Mouse (Mus musculus) lung, adult 2 months (tissue): Measurements from ENCODE around the gene Psmd11. TPM values are rescaled to one million over a fixed set of nuclear protein-coding genes. Genes with fewer than 3 reads are reported as not detected.

Experiments
- DNase-seq: peaks from one replicate; pipeline ENCODE4 v3.0.0; 2022
- H3K4me1 ChIP-seq: fragments of 200-500 bp; 2 replicates; pipeline ENCODE4 v1.6.1; 2011; ENCODE audit warnings: low read length; ENCODE audit not compliant: control insufficient read depth, insufficient read depth
- H3K4me3 ChIP-seq: fragments of 200-500 bp; replicated peaks from 2 replicates; pipeline ENCODE3; 2011; ENCODE audit warnings: low read depth, mild to moderate bottlenecking, control low read depth, low read length; ENCODE audit errors: extremely low read depth
- CTCF ChIP-seq: fragments of 200-500 bp; IDR thresholded peaks from 2 replicates; pipeline ENCODE4 v1.5.1; 2011; ENCODE audit warnings: mild to moderate bottlenecking, low read length, control low read depth; ENCODE audit not compliant: insufficient read depth
- POLR2A ChIP-seq: fragments of 200-500 bp; IDR thresholded peaks from 2 replicates; pipeline ENCODE4 v1.6.1; 2011; ENCODE audit warnings: low read depth, mild to moderate bottlenecking, control low read depth, low read length, borderline replicate concordance; ENCODE audit errors: extremely low read depth
- WGBS: fragments of 180-500 bp; shearing (Covaris S2); methylation state at CpG from one replicate; pipeline ENCODE4 v1.1.7; 2018; 5-methylcytosine and 5-hydroxymethylcytosine counted together
- polyA plus RNA-seq: library from polyadenylated mRNA; depleted of rRNA; stranded (reverse); fragments of >200 nt; gene quantifications from 2 replicates; pipeline ENCODE4 v1.2.3, GENCODE M21; 2012; rRNA removed

Psmd11 gene
- polyA plus RNA-seq, 1 experiment: 48.3 TPM

DNA sequence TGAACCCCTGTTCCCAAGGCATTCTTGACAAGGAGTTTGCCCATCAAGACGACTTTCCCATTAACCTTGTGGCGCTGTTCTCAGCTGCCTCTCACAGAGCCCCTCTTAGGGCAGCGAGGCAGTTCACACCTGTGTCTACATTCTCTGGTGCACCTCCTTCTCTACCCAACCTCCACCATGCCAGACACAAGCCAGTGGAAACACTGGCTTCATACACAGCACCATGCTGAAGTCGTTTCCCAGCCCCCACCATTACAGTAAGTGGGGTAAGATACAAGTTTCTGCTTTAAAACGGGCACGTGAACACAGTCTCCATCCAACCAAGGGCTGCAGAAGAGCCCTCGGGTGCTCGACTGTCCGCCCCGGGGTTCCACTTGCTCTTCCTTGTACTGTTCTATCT lies 81.7 kb downstream of the Psmd11 start:
- 0 out of 2 replicates have a peak, but pooled peaks cover 3% of the 10 kb centered on the region for H3K4me1 ChIP-seq
- no peak for DNase-seq
- 85% methylated on average over 10 of the region's 10 CpGs for WGBS
- TF ChIP-seq CTCF: no peak
- no peak for TF ChIP-seq POLR2A
- H3K4me3 ChIP-seq: no peak overlapping the region

- WGBS: 81% methylated on average over 19 of the region's 19 CpGs
- 0 out of 2 replicates have a peak, but pooled peaks cover 3% of the 10 kb centered on the region for H3K4me1 ChIP-seq
- DNase-seq: no peak
Observed at GRCm38 (mm10) chr11:80512313-80513056, 84.1 kb downstream of the Psmd11 start.

GRCm38 (mm10) chr11:80513796-80514195 lies 85.4 kb downstream of the Psmd11 start:
- Histone ChIP-seq H3K4me3 (no peak overlapping the region), H3K4me1 (0 out of 2 replicates have a peak, but pooled peaks cover 3% of the 10 kb centered on the region)
- DNase-seq: no peak
- 40% methylated on average over 7 of the region's 7 CpGs for WGBS
- TF ChIP-seq CTCF (no peak), POLR2A (no peak)

More at GRCm38 (mm10) chr11:80512313-80513056, 84.1 kb downstream of the Psmd11 start:
- H3K4me3 ChIP-seq: no peak overlapping the region
- TF ChIP-seq CTCF (no peak), POLR2A (no peak)

GRCm38 (mm10) chr11:80515346-80515745 lies 86.9 kb downstream of the Psmd11 start:
- WGBS: 71% methylated on average over 1 of the region's 1 CpGs
- no peak overlapping the region for H3K4me3 ChIP-seq
- TF ChIP-seq CTCF (no peak), POLR2A (no peak)
- no peak for DNase-seq
- no peaks in the 10 kb centered on the region for H3K4me1 ChIP-seq

- no peak for DNase-seq
- TF ChIP-seq POLR2A (no peak), CTCF (no peak)
- 86% methylated on average over 8 of the region's 8 CpGs for WGBS
Observed at GRCm38 (mm10) chr11:80515895-80516294, 87.5 kb downstream of the Psmd11 start.

GRCm38 (mm10) chr11:80518421-80519367 lies 90.3 kb downstream of the Psmd11 start:
- WGBS: 62% methylated on average over 9 of the region's 9 CpGs
- TF ChIP-seq CTCF (no peak), POLR2A (no peak)
- H3K4me3 ChIP-seq: no peak overlapping the region
- H3K4me1 ChIP-seq: peaks cover 7% of the 10 kb centered on the region
- no peak for DNase-seq

More at GRCm38 (mm10) chr11:80515895-80516294, 87.5 kb downstream of the Psmd11 start:
- Histone ChIP-seq H3K4me1 (no peaks in the 10 kb centered on the region), H3K4me3 (no peak overlapping the region)

GRCm38 (mm10) chr11:80521148-80521547 lies 92.7 kb downstream of the Psmd11 start:
- Histone ChIP-seq H3K4me3 (no peak overlapping the region), H3K4me1 (peaks cover 7% of the 10 kb centered on the region)
- TF ChIP-seq CTCF (no peak), POLR2A (no peak)
- DNase-seq: no peak
- 73% methylated on average over 2 of the region's 2 CpGs for WGBS

Other genes starting within 250 kb of the Psmd11 start
- gene Rnf135, start 244.8 kb upstream of the Psmd11 start, polyA plus RNA-seq: 8.1 and 9.4 TPM in 2 replicates
- 8.7 and 14.9 TPM in 2 replicates for gene Rhot1, start 219.6 kb upstream of the Psmd11 start, polyA plus RNA-seq
- 2.7 and 2.9 TPM in 2 replicates for gene Rhbdl3, start 127.7 kb upstream of the Psmd11 start, polyA plus RNA-seq
- gene 5730455P16Rik, start 50.6 kb upstream of the Psmd11 start, polyA plus RNA-seq: 5.1 and 5.6 TPM in 2 replicates
- 72.8 and 104 TPM in 2 replicates for gene Zfp207, start 45.3 kb upstream of the Psmd11 start, polyA plus RNA-seq
- gene Cdk5r1, start 48.4 kb downstream of the Psmd11 start, polyA plus RNA-seq: 1.2 and 1.5 TPM in 2 replicates